Mouse (Mus musculus): ENCODE results near the gene Tbx20. TPM values are rescaled to one million over a fixed set of nuclear protein-coding genes. Genes with fewer than 3 reads are reported as not detected.

The Tbx20 gene
- 16.3 and 20.6 TPM in 2 replicates for polyA plus RNA-seq (2011; ENCODE audit: insufficient read depth, insufficient read length, low read depth, missing spikeins)

DNA sequence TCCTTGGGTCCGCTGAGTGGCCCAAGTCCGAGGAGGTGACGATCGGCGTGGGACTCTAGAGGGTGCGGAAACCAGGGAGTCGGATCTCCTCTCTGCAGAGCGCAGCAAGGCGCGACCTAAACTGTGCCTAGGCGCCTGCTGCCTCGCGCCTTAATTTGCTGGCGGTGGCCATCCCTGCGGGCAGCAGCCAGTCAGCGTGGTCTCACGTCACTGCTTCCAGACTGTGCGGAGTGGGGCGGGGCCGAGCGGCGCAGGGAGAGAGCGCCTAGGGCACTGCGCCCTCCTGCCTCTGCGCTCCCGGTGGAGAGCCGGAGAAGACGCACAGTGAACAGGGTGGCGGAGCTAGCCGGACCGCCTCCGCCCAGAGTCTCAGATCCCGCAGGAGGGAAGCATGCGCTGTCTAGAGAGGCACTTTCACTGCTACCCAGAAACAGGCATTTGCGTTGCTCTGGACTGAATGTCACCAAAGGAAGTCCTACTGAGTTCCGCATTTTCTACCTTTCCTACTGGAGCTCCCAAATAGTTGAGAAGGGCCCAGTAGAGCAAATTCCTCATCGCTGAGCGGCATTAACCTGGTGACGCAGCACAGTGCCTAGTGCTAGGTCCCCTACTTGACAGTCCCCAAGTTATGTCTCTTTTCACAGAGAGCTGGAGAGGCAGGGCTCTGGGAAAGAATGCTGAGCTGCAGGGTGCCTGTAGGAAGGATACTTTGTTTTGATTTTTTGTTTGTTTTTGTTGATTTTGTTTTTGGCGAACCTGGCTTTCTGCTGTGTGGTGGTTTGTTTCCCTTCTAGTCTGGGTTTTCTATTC is at the start of gene Tbx20:
Gene Tbx20 (minus strand): TSS at position 144 of the 810 bp plus-strand sequence.
- TF ChIP-seq EP300 (IDR thresholded peaks at IDR 0.05; ENCODE audit: insufficient read depth, low read depth, low read length): 0 out of 2 replicates have a peak, but pooled peaks have one; percentile 55
- peak; percentile 17 for TF ChIP-seq POLR2A (IDR thresholded peaks at IDR 0.05; ENCODE audit: insufficient read depth, low read length)
- TF ChIP-seq CTCF (IDR thresholded peaks at IDR 0.05; ENCODE audit: low read depth, low read length): no peak

DNA sequence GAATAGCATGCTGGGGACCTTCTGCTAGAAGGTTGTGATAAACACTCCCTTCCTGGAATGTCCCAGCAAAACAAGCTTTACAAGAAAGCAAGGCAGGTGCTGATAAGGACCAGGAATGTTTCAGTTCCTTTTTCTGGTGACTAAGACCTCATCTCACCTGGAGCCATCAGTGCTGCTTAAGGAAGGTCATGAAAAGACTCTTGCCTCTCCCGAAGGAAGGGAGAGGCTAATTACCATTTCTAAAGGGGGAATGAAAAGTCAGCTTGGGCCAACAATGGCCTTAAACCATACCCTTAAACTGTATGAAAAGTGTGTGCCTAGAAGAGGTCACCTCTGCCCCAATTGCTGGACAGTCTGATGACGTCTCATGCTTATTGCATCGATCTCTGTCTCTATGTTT is 44.4 kb upstream of the Tbx20 start:
- H3K4me3 ChIP-seq (ENCODE audit: low read depth, low read length): no peak overlapping the region
- H3K27ac ChIP-seq (ENCODE audit: insufficient read depth, low read length): peak overlapping the region; percentile 100
- H3K27me3 ChIP-seq (ENCODE audit: control insufficient read depth, insufficient read depth, low read length, poor library complexity, severe bottlenecking): no peaks in the 10 kb centered on the region
- TF ChIP-seq CTCF (IDR thresholded peaks at IDR 0.05; ENCODE audit: low read depth, low read length) (no peak), EP300 (IDR thresholded peaks at IDR 0.05; ENCODE audit: insufficient read depth, low read depth, low read length) (peak; percentile 76; the same call in 1 of the 2 replicates)
- peaks cover 25% of the 10 kb centered on the region for H3K36me3 ChIP-seq (ENCODE audit: control insufficient read depth, insufficient read depth, low read length, poor library complexity, severe bottlenecking)
- no peaks in the 10 kb centered on the region for H3K4me1 ChIP-seq (ENCODE audit: control insufficient read depth, insufficient read depth, low read length)
- H3K9me3 ChIP-seq (replicated peaks; ENCODE audit: control insufficient read depth, insufficient read depth, low read length, poor library complexity, severe bottlenecking): peaks cover 25% of the 10 kb centered on the region
- H3K9ac ChIP-seq (ENCODE audit: low read depth, poor library complexity, severe bottlenecking): no peak overlapping the region

More for the DNA sequence above, at the start of gene Tbx20:
- Histone ChIP-seq H3K9ac (ENCODE audit: low read depth, poor library complexity, severe bottlenecking) (peak within 1 kb of the TSS; percentile 45), H3K27me3 (ENCODE audit: control insufficient read depth, insufficient read depth, low read length, poor library complexity, severe bottlenecking) (peaks cover 23% of the 10 kb centered on the region), H3K27ac (ENCODE audit: insufficient read depth, low read length) (no peak within 1 kb of the TSS), H3K36me3 (ENCODE audit: control insufficient read depth, insufficient read depth, low read length, poor library complexity, severe bottlenecking) (no peaks in the 10 kb centered on the region), H3K9me3 (replicated peaks; ENCODE audit: control insufficient read depth, insufficient read depth, low read length, poor library complexity, severe bottlenecking) (no peaks in the 10 kb centered on the region), H3K4me1 (ENCODE audit: control insufficient read depth, insufficient read depth, low read length) (no peaks in the 10 kb centered on the region), H3K4me3 (ENCODE audit: low read depth, low read length) (peak within 1 kb of the TSS; percentile 64)

DNA sequence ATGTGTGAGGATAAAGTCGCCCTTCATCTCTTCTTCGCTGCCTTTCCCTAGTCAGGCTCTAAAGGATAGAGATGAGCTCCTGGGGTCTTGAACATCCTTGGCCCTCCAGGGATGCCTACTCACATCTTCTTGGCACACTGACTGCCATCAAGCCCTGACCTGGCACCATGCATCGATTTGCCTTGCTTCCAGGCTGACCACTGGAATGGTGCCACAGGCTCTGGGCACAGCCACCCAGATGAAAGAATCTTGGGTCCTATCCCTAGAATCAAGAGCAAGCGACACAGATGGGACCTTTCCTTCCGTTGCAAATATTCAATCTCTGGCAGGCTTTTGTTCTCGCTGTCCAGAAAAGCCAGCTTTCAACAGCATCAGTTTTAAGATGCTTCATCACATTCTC is 38.4 kb upstream of the Tbx20 start:
- no peak overlapping the region for H3K4me3 ChIP-seq (ENCODE audit: low read depth, low read length)
- H3K27ac ChIP-seq (ENCODE audit: insufficient read depth, low read length): no peak overlapping the region
- TF ChIP-seq EP300 (IDR thresholded peaks at IDR 0.05; ENCODE audit: insufficient read depth, low read depth, low read length) (no peak), POLR2A (IDR thresholded peaks at IDR 0.05; ENCODE audit: insufficient read depth, low read length) (no peak), CTCF (IDR thresholded peaks at IDR 0.05; ENCODE audit: low read depth, low read length) (no peak)

DNA sequence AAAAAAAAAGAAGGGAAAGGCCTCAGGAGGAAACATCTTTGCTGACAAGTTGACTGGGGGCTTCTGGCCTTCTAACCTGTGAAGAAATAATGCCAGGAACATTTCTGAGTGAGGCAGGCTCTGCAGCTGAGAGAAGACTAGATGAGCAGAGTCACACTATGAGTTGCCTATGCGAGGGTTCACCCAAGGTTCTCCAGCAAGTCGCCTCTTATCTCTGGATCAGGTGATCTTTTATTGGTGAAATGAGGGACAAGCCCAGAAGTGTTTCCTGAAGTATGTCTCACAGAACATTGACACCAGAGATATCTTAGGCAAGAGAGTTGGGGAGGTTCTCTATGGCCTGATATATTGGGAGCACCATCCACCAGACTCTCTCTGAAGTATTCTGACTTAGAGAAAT is 18.0 kb upstream of the Tbx20 start:
- H3K4me3 ChIP-seq (ENCODE audit: low read depth, low read length): no peak overlapping the region
- H3K27ac ChIP-seq (ENCODE audit: insufficient read depth, low read length): no peak overlapping the region
- H3K27me3 ChIP-seq (ENCODE audit: control insufficient read depth, insufficient read depth, low read length, poor library complexity, severe bottlenecking): no peaks in the 10 kb centered on the region
- no peak for TF ChIP-seq CTCF (IDR thresholded peaks at IDR 0.05; ENCODE audit: low read depth, low read length)
- peaks cover 1% of the 10 kb centered on the region; the same call in 1 of the 2 replicates for H3K9me3 ChIP-seq (replicated peaks; ENCODE audit: control insufficient read depth, insufficient read depth, low read length, poor library complexity, severe bottlenecking)
- no peaks in the 10 kb centered on the region for H3K36me3 ChIP-seq (ENCODE audit: control insufficient read depth, insufficient read depth, low read length, poor library complexity, severe bottlenecking)
- H3K4me1 ChIP-seq (ENCODE audit: control insufficient read depth, insufficient read depth, low read length): no peaks in the 10 kb centered on the region
- H3K9ac ChIP-seq (ENCODE audit: low read depth, poor library complexity, severe bottlenecking): no peak overlapping the region

More for the DNA sequence above, 38.4 kb upstream of the Tbx20 start:
- no peak overlapping the region for H3K9ac ChIP-seq (ENCODE audit: low read depth, poor library complexity, severe bottlenecking)
- H3K36me3 ChIP-seq (ENCODE audit: control insufficient read depth, insufficient read depth, low read length, poor library complexity, severe bottlenecking): peaks cover 25% of the 10 kb centered on the region
- H3K9me3 ChIP-seq (replicated peaks; ENCODE audit: control insufficient read depth, insufficient read depth, low read length, poor library complexity, severe bottlenecking): peaks cover 25% of the 10 kb centered on the region
- no peaks in the 10 kb centered on the region for H3K4me1 ChIP-seq (ENCODE audit: control insufficient read depth, insufficient read depth, low read length)
- H3K27me3 ChIP-seq (ENCODE audit: control insufficient read depth, insufficient read depth, low read length, poor library complexity, severe bottlenecking): no peaks in the 10 kb centered on the region

DNA sequence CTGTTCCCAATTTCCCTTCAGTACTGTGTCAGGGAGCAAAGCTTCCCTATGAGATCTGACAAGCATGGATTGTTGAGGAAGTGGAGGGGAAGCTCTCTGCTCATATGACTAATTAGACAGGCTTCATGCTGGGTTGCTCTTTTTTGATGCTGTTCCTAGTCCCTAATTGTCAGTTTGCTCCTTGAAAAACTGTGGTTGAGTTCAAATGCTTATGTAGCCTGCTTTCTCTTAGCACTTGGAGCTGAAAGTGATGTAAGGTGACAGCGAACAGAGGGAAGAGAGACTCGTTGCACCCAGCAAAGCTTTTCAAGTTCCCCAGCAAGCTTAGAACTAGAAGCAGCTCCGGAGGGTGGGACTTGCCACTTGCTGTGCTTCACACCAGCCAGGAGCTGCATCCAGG is 15.3 kb upstream of the Tbx20 start:
- H3K9me3 ChIP-seq (replicated peaks; ENCODE audit: control insufficient read depth, insufficient read depth, low read length, poor library complexity, severe bottlenecking): peaks cover 3% of the 10 kb centered on the region; the same call in 1 of the 2 replicates

DNA sequence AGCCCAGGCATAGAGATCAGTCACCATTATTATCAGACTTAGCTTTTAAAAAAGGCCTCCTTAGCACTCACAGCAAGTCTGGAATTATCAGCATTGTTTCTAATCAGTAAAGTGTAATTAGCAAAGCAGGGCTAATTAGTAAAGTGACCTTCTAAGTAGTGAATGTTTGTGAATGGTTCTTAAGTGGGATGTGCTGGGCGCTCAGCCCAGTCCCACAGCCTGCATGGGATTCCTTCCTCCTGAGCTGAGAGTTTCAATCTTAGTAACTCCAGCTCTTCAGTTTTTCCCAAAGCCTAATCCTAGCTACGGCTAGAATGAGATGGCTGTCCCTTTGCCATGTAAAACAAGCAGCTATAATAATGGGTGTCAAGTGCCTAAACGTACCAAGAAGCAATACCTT is 8.2 kb upstream of the Tbx20 start:
- Histone ChIP-seq H3K4me3 (ENCODE audit: low read depth, low read length) (no peak overlapping the region), H3K9me3 (replicated peaks; ENCODE audit: control insufficient read depth, insufficient read depth, low read length, poor library complexity, severe bottlenecking) (0 out of 2 replicates have a peak, but pooled peaks cover 3% of the 10 kb centered on the region), H3K36me3 (ENCODE audit: control insufficient read depth, insufficient read depth, low read length, poor library complexity, severe bottlenecking) (no peaks in the 10 kb centered on the region), H3K27ac (ENCODE audit: insufficient read depth, low read length) (no peak overlapping the region), H3K9ac (ENCODE audit: low read depth, poor library complexity, severe bottlenecking) (no peak overlapping the region), H3K4me1 (ENCODE audit: control insufficient read depth, insufficient read depth, low read length) (no peaks in the 10 kb centered on the region), H3K27me3 (ENCODE audit: control insufficient read depth, insufficient read depth, low read length, poor library complexity, severe bottlenecking) (peaks cover 10% of the 10 kb centered on the region)
- TF ChIP-seq POLR2A (IDR thresholded peaks at IDR 0.05; ENCODE audit: insufficient read depth, low read length) (no peak), EP300 (IDR thresholded peaks at IDR 0.05; ENCODE audit: insufficient read depth, low read depth, low read length) (no peak), CTCF (IDR thresholded peaks at IDR 0.05; ENCODE audit: low read depth, low read length) (no peak)

More for the DNA sequence above, 15.3 kb upstream of the Tbx20 start:
- Histone ChIP-seq H3K27ac (ENCODE audit: insufficient read depth, low read length) (no peak overlapping the region), H3K36me3 (ENCODE audit: control insufficient read depth, insufficient read depth, low read length, poor library complexity, severe bottlenecking) (no peaks in the 10 kb centered on the region), H3K4me3 (ENCODE audit: low read depth, low read length) (no peak overlapping the region), H3K9ac (ENCODE audit: low read depth, poor library complexity, severe bottlenecking) (no peak overlapping the region), H3K4me1 (ENCODE audit: control insufficient read depth, insufficient read depth, low read length) (no peaks in the 10 kb centered on the region), H3K27me3 (ENCODE audit: control insufficient read depth, insufficient read depth, low read length, poor library complexity, severe bottlenecking) (no peaks in the 10 kb centered on the region)
- TF ChIP-seq POLR2A (IDR thresholded peaks at IDR 0.05; ENCODE audit: insufficient read depth, low read length) (no peak), CTCF (IDR thresholded peaks at IDR 0.05; ENCODE audit: low read depth, low read length) (no peak), EP300 (IDR thresholded peaks at IDR 0.05; ENCODE audit: insufficient read depth, low read depth, low read length) (no peak)
